Mouse (Mus musculus) embryonic facial prominence, embryonic 14.5 days (tissue): ENCODE results near the gene Neb. TPM values are rescaled to one million over a fixed set of nuclear protein-coding genes. Genes with fewer than 3 reads are reported as not detected.

ENCODE experiments used
- ATAC-seq: fragments of 200-750 bp; cut with Nextera tagmentation; 2 replicates; pipeline ENCODE4 v1.8.0; 2017; ENCODE audit warnings: low read depth, moderate number of reproducible peaks, moderate TSS enrichment
- DNase-seq: peaks from one replicate; pipeline ENCODE4 v3.0.0-alpha.2; 2015; ENCODE audit warnings: low spot score
- H3K27ac ChIP-seq: fragments of 300-500 bp; sonication (generic); replicated peaks from 2 replicates; pipeline ENCODE4 v1.5.1; 2014; ENCODE audit warnings: low read depth, mild to moderate bottlenecking, low read length, moderate library complexity
- H3K27me3 ChIP-seq: fragments of 300-500 bp; sonication (generic); replicated peaks from 2 replicates; pipeline ENCODE4 v1.6.1; 2014; ENCODE audit warnings: low read length; ENCODE audit not compliant: control insufficient read depth, insufficient read depth
- H3K36me3 ChIP-seq: fragments of 300-500 bp; sonication (generic); 2 replicates; pipeline ENCODE4 v1.6.1; 2014; ENCODE audit warnings: low read length, mixed read lengths; ENCODE audit not compliant: control insufficient read depth, insufficient read depth
- H3K4me1 ChIP-seq: fragments of 300-500 bp; sonication (generic); 2 replicates; pipeline ENCODE4 v1.6.1; 2014; ENCODE audit warnings: antibody characterized with exemption, low read length; ENCODE audit not compliant: control insufficient read depth, insufficient read depth
- H3K4me2 ChIP-seq: fragments of 300-500 bp; sonication (generic); 2 replicates; pipeline ENCODE4 v1.6.1; 2014; ENCODE audit warnings: low read depth, mild to moderate bottlenecking, low read length, moderate library complexity, mixed read lengths
- H3K4me3 ChIP-seq: fragments of 300-500 bp; sonication (generic); 2 replicates; pipeline ENCODE4 v1.5.1; 2014; ENCODE audit warnings: low read depth, mild to moderate bottlenecking, low read length
- H3K9ac ChIP-seq: fragments of 300-500 bp; sonication (generic); 2 replicates; pipeline ENCODE4 v1.6.1; 2014; ENCODE audit warnings: low read depth, mild to moderate bottlenecking, low read length, moderate library complexity, mixed read lengths
- H3K9me3 ChIP-seq: fragments of 300-500 bp; sonication (generic); 2 replicates; pipeline ENCODE4 v1.6.1; 2016; ENCODE audit warnings: low read length; ENCODE audit not compliant: control insufficient read depth
- WGBS: fragments of 180-500 bp; shearing (Covaris S2); extraction: QIAGEN DNeasy Blood & Tissue Kit; methylation state at CpG from one replicate; pipeline ENCODE4 v1.1.7; 2014; 5-methylcytosine and 5-hydroxymethylcytosine counted together
- polyA plus RNA-seq: library from polyadenylated mRNA; unstranded; fragments of >200 nt; fragmentation: Nextera tagmentation; extraction: Ambion mirVana; gene quantifications from 2 replicates; pipeline ENCODE4 v1.2.1, GENCODE M21; 2014

Gene Neb
- polyA plus RNA-seq, 1 experiment from 2014 or later = 249 TPM

DNA sequence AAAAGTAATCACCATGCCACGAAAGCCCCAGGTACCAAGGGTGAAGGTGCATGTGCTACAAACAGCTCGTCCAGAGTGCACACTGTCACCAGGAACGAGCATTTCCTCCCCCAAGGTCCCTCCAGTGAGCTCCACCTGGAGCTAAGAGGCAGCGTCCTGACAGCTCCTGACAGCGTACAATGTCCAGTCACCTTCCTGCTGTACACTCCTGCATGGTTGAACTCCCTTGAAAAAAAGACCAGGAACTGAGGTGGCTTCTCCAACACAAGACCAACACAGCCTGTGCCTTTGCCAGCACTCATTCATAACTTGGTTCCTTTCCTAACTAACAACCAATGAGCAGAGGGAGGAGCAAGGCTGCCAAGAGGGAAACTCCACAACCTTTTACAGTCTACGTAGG lies 42.9 kb upstream of the Neb start:
- H3K9me3 ChIP-seq = peaks cover 5% of the 10 kb centered on the region; the same call in 1 of the 2 replicates
- DNase-seq (no peak), ATAC-seq (no peak)
- H3K4me2 ChIP-seq = no peak overlapping the region
- peaks cover 10% of the 10 kb centered on the region for H3K36me3 ChIP-seq
- H3K9ac ChIP-seq = no peak overlapping the region
- H3K4me1 ChIP-seq = peaks cover 24% of the 10 kb centered on the region
- no peak overlapping the region for H3K4me3 ChIP-seq
- H3K27ac ChIP-seq = no peak overlapping the region
- 66% methylated on average over 6 of the region's 6 CpGs for WGBS
- no peaks in the 10 kb centered on the region for H3K27me3 ChIP-seq

GRCm38 (mm10) chr2:52420001-52420710 lies 41.9 kb upstream of the Neb start:
- 85% methylated on average over 7 of the region's 7 CpGs for WGBS
- H3K27me3 ChIP-seq = no peaks in the 10 kb centered on the region

DNA sequence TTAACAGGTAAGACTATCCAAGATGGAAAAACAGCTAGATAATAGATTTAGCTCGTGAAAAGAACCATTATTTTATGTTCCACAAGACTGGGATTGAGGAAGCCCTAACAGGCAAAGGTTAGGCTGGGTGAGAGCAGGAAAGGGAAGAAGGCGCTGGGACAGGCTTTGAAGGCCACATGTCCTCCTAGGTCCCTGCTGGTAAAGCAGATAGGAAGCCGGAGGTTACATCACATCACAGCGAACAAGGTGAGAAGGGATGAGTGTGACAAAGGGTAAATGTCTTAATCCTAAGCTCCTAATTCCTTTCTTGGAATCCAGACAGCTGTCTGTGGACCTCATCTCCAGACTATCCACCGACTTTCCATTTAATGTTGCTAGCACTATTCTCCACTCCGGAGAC lies 41.0 kb upstream of the Neb start:
- WGBS = 83% methylated on average over 6 of the region's 6 CpGs
- Histone ChIP-seq H3K9me3 (peaks cover 14% of the 10 kb centered on the region), H3K9ac (no peak overlapping the region), H3K27ac (no peak overlapping the region), H3K4me1 (peaks cover 17% of the 10 kb centered on the region; the same call in 1 of the 2 replicates), H3K4me3 (no peak overlapping the region), H3K36me3 (peaks cover 21% of the 10 kb centered on the region), H3K4me2 (no peak overlapping the region), H3K27me3 (no peaks in the 10 kb centered on the region)
- ATAC-seq (no peak), DNase-seq (no peak)

More at GRCm38 (mm10) chr2:52420001-52420710, 41.9 kb upstream of the Neb start:
- Histone ChIP-seq H3K9me3 (peaks cover 13% of the 10 kb centered on the region), H3K4me3 (no peak overlapping the region), H3K4me2 (no peak overlapping the region), H3K9ac (no peak overlapping the region), H3K27ac (no peak overlapping the region), H3K4me1 (peaks cover 17% of the 10 kb centered on the region; the same call in 1 of the 2 replicates), H3K36me3 (peaks cover 20% of the 10 kb centered on the region)
- ATAC-seq (no peak), DNase-seq (no peak)

DNA sequence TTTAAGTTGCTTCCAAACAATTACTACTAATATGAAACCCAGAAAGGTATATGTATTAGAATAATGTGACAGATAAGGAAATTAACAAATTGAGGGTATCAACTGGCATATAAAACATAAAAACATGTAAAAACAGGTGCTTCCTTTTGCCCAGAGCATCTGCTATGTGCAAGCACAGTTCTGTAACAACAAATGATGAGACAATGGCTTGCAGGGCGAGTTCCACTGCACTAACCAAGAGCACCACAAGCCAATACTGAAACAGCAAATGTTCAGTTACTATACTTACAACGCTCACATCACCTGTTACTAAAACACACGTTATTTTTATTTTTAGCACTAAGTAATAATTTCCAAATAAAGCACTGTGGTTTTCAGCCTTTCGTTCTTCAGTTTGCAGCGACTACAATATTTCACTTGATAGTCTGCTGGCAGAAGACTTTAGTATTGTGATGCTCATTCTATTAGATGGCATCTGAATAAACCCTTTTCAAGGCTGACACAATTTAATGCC lies 34.3 kb upstream of the Neb start:
- H3K9me3 ChIP-seq = peaks cover 47% of the 10 kb centered on the region
- no peak overlapping the region for H3K9ac ChIP-seq
- no peak overlapping the region for H3K27ac ChIP-seq
- H3K27me3 ChIP-seq = no peaks in the 10 kb centered on the region
- no peak overlapping the region for H3K4me3 ChIP-seq
- no peak for ATAC-seq
- DNase-seq = no peak
- H3K36me3 ChIP-seq = peaks cover 75% of the 10 kb centered on the region
- WGBS = 93% methylated on average over 5 of the region's 5 CpGs
- no peak overlapping the region for H3K4me2 ChIP-seq
- H3K4me1 ChIP-seq = no peaks in the 10 kb centered on the region

DNA sequence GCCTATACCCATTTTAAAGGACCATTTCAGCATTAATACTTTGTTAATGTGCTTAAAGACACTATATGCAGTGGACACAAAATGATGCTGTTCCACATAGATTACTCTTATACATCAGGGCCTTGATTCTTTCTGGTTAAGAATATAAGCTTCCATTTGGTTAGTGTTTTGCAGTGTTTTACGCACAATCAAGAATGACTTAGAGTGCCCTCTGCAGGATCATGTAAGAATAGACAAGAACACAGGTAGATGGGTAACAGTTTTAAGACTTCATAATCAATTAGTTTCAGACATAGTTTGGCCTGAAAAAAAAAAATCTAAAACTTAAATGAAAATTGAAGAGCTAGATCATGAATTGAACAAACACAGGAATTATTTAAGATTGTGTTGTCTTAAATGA lies 28.2 kb upstream of the Neb start:
- H3K9me3 ChIP-seq = peaks cover 23% of the 10 kb centered on the region
- no peaks in the 10 kb centered on the region for H3K4me1 ChIP-seq
- 94% methylated on average over 1 of the region's 1 CpGs for WGBS
- DNase-seq = no peak
- peaks cover 84% of the 10 kb centered on the region for H3K36me3 ChIP-seq
- no peak overlapping the region for H3K27ac ChIP-seq
- no peaks in the 10 kb centered on the region for H3K27me3 ChIP-seq
- no peak overlapping the region for H3K9ac ChIP-seq
- ATAC-seq = no peak
- H3K4me3 ChIP-seq = no peak overlapping the region
- no peak overlapping the region for H3K4me2 ChIP-seq

DNA sequence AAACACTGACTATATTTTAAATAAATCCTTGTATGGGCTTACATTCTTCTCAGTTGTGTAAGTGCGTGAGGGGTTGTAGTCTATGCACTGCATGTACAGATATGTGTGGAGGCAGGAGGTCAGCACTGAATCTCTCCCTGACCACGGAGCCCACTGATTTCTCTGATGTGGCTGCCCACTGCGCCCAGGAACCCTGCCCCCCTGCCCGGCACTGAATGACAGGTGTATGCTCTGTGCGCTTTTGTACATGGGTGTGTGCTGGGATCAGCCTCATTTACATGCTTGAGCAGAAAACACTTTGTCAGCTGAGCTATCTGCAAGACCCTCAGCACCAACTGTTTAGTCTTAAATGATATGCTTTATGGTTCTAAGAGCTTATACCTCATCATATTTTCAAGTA lies 27.0 kb upstream of the Neb start:
- Histone ChIP-seq H3K27me3 (no peaks in the 10 kb centered on the region), H3K36me3 (peaks cover 79% of the 10 kb centered on the region), H3K4me1 (no peaks in the 10 kb centered on the region), H3K4me2 (no peak overlapping the region), H3K9me3 (peaks cover 11% of the 10 kb centered on the region), H3K9ac (no peak overlapping the region), H3K4me3 (no peak overlapping the region), H3K27ac (no peak overlapping the region)
- DNase-seq (no peak), ATAC-seq (no peak)
- WGBS = 90% methylated on average over 5 of the region's 5 CpGs

- H3K4me3 ChIP-seq = no peak overlapping the region
- 82% methylated on average over 5 of the region's 5 CpGs for WGBS
- H3K27me3 ChIP-seq = no peaks in the 10 kb centered on the region
These were observed 16.3 kb upstream of the Neb start for GRCm38 (mm10) chr2:52394529-52394928.

DNA sequence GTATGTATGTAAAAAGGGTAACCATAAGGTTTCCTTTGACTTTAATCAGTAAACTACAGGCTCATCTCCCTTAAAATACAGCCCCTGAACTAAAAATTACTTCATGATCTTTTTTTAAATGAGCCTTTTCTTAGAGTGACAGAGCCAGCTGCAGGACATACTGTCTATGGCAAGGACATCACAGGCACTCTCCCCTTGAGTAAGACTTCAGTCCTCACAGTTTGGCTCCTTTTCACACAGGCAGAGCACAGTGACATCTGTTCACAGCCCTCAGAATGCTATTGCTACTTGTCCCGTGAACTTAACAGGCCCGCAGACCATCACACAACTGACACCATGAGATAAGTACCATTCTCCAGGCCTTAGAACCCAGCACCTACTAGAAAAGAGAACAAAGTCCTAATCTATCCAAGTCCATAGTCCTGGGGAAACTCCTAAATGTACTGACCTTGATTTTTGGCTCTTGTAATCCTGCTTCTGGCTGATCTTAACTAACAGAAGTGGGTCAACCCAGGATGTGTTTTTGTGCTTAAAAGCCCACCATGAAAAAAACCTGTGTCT lies 12.2 kb upstream of the Neb start:
- Histone ChIP-seq H3K4me3 (no peak overlapping the region), H3K4me1 (no peaks in the 10 kb centered on the region), H3K4me2 (no peak overlapping the region), H3K9me3 (no peaks in the 10 kb centered on the region), H3K27ac (no peak overlapping the region), H3K36me3 (no peaks in the 10 kb centered on the region), H3K27me3 (no peaks in the 10 kb centered on the region), H3K9ac (no peak overlapping the region)
- 77% methylated on average over 2 of the region's 2 CpGs for WGBS
- DNase-seq (peak; percentile 71), ATAC-seq (peak; percentile 65; the same call in 1 of the 2 replicates)

More at GRCm38 (mm10) chr2:52394529-52394928, 16.3 kb upstream of the Neb start:
- Histone ChIP-seq H3K36me3 (peaks cover 6% of the 10 kb centered on the region; the same call in 1 of the 2 replicates), H3K4me1 (no peaks in the 10 kb centered on the region), H3K9me3 (no peaks in the 10 kb centered on the region), H3K9ac (no peak overlapping the region), H3K4me2 (no peak overlapping the region), H3K27ac (no peak overlapping the region)
- DNase-seq = peak; percentile 19
- ATAC-seq = no peak
